Mouse (Mus musculus) liver, adult (tissue): ENCODE results near the gene Cox4i2.

Experiments
- GATA4 ChIP-seq: IDR thresholded peaks from 2 replicates; pipeline ENCODE4 v1.6.1; 2014; ENCODE audit warnings: mild to moderate bottlenecking, low read length; ENCODE audit not compliant: insufficient replicate concordance

Cox4i2 gene

GRCm38 (mm10) chr2:152741153-152742041 lies 12.6 kb upstream of the Cox4i2 start:
- TF ChIP-seq GATA4, result no peak; the same call in 1 of the 2 replicates

DNA sequence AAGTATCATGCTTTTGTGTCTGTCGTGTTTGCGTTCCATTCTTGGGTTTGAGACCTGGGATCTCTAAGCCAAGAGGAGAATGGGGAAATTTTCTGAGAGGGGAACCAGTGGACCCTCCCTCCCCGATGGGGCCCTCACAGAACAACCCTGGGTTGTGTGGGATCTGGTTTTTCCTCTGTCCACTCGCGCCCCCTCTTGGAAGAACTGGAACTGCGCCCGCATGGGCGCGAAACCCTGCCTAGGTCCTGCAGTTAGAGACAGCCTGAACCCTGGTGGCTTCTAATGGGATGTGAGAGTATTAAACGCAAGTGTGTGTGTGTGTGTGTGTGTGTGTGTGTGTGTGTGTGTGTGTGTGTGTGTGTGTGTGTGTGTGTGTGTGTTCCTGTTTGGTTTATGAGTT lies 11.5 kb upstream of the Cox4i2 start:
- no peak for TF ChIP-seq GATA4

DNA sequence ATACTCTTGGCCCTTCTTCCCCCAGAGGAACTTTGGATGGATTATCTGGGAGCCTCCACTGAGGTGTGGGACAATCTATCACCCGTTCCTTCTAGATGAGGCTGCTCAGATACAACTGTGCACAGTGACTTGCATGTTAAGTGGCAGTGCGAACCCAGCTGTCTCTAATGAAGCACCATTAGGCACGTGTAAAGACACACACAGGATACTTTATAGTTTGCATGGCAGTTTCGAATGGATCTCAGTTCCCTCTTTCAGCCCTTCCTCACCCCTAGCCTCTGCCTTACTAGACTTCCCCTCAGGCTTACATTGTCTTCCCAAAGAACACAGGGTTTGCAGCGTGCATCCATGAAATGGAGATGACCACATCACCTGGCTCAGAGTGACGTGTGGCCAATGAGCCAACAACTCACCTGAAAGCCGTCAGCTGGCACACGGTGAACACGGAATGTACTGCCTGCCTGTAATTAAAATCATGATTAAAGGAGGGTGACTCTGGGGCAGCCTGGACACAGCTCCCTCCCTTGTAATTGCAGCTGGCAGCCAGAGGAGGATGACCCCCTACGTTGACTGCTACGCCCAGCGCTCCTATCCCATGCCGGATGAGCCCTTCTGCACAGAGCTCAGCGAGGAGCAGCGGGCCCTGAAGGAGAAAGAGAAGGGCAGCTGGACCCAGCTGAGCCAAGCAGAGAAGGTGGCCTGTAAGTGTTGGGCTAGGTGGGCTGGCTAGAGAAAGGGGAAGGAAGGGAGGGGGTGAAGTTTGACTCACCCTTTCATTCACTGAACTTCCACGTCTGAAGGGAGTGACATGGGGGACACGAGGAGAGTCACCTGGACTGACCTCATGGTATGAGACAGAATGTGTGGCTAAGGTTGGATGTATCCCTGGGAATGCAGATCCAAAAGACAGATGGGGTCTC lies 2.8 kb downstream of the Cox4i2 start:
- no peak for TF ChIP-seq GATA4

GRCm38 (mm10) chr2:152757478-152757877 lies 3.5 kb downstream of the Cox4i2 start:
- no peak for TF ChIP-seq GATA4

DNA sequence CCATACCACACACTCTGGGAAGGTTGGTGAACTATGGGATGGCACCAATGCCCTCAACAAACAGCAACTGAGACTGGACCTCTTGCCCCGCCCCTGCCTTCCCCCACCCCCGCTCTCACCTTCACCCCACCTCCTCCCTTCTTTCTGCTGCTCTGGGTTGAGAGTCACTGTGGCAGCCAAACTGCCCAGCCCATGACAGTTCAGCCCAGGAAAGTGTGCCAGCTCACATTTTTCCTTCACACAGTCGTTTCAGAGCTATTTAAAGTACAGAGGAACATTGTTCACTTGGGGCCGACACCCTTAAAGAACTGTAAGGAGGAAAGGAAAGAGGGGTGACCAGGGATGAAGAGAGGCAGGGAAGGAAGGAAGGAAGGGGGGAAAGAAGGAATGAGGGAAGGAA lies 4.4 kb downstream of the Cox4i2 start:
- no peak for TF ChIP-seq GATA4

GRCm38 (mm10) chr2:152763310-152763709 lies 9.3 kb downstream of the Cox4i2 start:
- TF ChIP-seq GATA4, result no peak

DNA sequence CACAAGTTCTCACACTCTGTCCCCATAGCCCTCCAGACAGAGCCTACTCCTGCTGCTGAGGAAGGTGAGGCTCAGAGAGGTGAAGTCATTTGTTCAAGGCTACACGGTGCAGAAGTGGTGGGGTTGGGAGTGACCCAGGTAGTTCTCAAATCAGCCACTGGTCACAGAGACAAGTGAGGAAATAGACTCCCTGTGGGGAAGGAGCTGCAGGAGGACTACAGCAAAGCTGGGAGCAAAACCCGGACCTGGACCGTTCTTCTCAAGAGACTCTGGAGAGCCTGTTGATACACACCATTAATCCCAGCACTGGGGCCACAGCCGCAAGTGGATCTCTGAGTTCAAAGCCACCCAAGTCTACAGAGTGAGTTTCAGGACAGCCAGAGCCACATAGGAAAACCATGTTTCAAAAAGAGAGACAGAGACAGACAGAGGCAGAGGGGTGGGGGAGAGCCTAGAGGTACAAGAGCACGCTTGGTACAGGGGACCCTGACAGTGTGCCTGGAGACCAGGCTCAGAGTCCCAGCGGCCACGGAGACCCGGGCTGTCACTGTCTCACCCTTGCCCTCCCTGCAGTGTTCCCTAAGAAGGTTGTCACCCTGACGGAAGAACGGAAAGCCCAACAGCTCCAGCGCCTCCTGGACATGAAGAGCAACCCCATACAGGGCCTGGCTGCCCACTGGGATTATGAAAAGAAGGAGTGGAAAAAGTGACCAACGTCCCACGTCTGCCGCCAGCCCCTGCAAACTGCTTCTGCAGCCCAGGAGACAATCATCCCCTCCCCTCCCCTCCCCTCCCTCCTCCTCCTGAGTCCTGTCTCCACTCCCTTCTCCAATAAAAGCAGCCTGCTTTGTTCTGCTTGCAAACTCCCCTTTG lies 10.4 kb downstream of the Cox4i2 start:
- TF ChIP-seq GATA4, result no peak

DNA sequence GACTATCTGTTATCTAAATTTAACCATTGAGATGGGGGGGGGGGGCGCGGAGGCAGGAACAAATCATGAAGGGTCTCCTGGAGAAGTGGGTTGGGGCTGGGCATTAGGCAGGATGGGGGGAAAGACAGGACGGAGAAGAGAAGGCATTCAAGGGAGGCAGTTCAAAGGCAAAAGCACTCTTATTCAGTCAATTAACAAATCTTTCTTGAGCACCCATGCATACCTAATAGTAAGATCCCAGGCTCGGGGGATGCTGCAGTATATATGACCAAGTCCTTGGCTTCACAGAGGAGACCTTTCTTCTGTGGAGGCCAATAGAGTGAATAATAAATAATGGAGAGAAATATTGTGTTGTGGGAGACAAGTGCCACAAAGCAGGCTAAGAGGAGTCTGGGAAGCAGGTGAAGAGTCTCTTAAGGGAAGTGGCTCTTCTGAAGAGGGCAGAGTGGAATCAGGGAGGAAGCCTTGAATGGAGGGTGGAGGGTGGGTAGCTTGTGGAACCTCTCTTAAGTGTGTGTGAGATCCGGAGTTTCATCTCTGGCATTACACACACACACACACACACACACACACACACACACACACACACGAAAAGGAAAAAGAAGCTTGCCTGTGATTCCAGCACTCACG lies 11.2 kb downstream of the Cox4i2 start:
- TF ChIP-seq GATA4, result no peak

DNA sequence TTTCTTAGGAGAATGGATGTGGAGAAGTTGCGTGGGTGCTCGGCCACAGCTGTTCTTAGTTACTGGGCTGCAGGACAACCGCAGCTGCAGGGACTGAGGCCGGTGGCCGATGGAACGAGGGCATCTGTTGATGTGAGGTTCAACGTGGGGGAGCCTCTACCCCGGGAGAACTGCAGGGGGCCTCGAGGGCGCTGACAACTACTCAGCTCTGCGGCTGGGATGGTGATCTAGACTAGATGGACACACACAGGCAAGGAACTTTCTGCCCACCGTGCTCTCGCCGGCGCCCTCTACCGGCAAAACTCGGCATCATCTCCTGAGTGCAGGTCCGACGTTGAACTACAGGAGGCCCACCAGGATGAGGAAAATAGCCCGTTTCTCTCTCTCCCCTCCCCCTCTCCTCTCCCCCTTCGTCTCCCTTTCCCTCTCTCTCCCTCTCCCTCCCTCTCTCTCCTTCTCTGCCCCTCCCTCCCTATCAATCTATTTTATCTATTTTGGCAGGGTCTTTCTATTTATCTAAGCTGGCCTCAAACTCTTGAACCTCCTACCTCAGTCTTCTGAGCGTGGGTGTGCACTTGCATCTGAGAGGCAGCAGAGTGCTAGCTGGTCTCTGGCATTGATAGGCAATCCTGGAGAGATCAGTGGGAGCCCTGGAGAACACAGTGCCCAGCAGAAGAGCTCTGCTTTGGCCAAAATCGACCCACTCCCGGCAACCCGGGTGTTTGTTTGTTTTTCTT lies 12.6 kb downstream of the Cox4i2 start:
- peak; percentile 54; the same call in 1 of the 2 replicates for TF ChIP-seq GATA4

- no peak for TF ChIP-seq GATA4
These were observed 13.8 kb downstream of the Cox4i2 start for GRCm38 (mm10) chr2:152767618-152768271.

GRCm38 (mm10) chr2:152769677-152770076 lies 15.7 kb downstream of the Cox4i2 start:
- TF ChIP-seq GATA4, result no peak

DNA sequence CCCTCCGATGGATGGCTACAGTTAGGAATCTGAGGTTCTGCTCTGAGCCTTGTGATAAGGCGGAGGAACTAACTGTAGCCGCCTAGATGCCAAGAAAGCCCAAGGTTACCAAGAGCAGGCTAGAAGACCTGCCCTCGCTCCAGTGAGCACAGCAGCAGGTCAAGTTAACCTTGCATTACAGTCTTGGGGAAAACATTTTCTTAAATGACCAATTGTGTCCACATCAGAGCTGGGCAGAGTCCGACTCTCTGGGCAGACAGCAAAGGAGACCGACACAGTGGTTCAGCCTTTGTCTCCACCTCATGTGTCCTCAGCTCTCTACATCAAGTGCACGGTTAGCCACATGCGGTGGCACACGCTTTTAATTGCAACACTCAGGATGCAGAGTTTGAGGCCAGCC lies 17.6 kb downstream of the Cox4i2 start:
- no peak for TF ChIP-seq GATA4

DNA sequence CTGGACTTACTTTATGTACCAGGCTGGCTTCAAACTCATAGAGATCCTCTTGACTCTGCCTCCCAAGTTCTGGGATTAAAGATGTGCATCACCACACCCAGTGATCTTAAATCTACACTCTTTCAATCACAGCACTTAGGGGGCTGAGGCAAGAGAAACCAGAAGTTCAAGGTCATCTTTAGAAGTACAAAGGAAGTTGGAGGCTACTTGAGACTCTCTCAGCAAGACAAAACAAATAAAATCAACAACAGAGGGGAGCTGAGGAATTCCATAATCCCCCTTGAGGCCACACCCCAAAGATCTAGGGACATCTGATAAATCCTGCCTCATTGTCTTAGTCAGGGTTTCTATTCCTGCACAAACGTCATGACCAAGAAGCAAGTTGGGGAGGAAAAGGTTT lies 18.3 kb downstream of the Cox4i2 start:
- no peak for TF ChIP-seq GATA4

DNA sequence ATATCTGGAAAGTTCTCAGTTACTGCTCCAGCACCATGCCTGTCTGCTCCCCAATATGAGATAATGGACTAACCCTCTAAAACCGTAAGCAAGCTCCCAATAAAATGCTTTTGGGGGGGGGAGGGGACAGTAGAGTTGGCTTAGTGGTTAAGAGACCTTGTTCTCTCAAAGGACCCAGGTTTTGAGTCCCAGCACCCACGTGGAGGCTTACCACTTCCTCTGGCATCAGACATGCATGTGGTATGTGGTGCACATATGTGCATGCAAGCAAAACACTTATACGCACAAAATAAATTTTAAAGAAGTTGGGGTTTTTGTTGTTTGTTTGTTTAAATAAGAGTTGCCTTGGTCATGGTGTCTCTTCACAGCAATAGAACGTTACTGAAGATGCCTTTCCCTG lies 21.4 kb downstream of the Cox4i2 start:
- TF ChIP-seq GATA4, result no peak

GRCm38 (mm10) chr2:152776019-152776418 lies 22.0 kb downstream of the Cox4i2 start:
- TF ChIP-seq GATA4, result no peak
